Mouse (Mus musculus): ENCODE measurements around the gene Nol11. TPM values are rescaled to one million over a fixed set of nuclear protein-coding genes. Genes with fewer than 3 reads are reported as not detected.

The Nol11 gene
- 17.4 and 18.8 TPM in 2 replicates for polyA plus RNA-seq (2015; fragmentation: Nextera tagmentation; extraction: Ambion mirVana)

GRCm38 (mm10) chr11:107188565-107189552 lies at the start of gene Nol11:
Gene Nol11 (minus strand): TSS chr11:107189381.

GRCm38 (mm10) chr11:107131749-107132421 lies 57.3 kb downstream of the Nol11 start, which contains the start of gene Bptf:
Gene Bptf (minus strand): TSS chr11:107132127.

Other genes with a start within 250 kb of the Nol11 start
- 45.0 and 53.4 TPM in 2 replicates for gene Kpna2, start 189.8 kb downstream of the Nol11 start, polyA plus RNA-seq (2015; fragmentation: Nextera tagmentation; extraction: Ambion mirVana)
- gene 1810010H24Rik, start 163.7 kb downstream of the Nol11 start, polyA plus RNA-seq (2015; fragmentation: Nextera tagmentation; extraction: Ambion mirVana), result 6.3 and 6.4 TPM in 2 replicates
- 11.9 and 14.5 TPM in 2 replicates for gene Bptf, start 57.3 kb downstream of the Nol11 start, polyA plus RNA-seq (2015; fragmentation: Nextera tagmentation; extraction: Ambion mirVana)

Measured in skeletal muscle tissue, postnatal 0 days (tissue).